Mouse (Mus musculus) cerebellum, adult 9-11 months (tissue): ENCODE measurements around the gene Tctn1.
A peak's percentile ranks its signal among the peaks of the same experiment; 100 is the strongest.

Experiments
- DNase-seq: peaks from one replicate; pipeline ENCODE4 v3.0.0; 2022

The Tctn1 gene

DNA sequence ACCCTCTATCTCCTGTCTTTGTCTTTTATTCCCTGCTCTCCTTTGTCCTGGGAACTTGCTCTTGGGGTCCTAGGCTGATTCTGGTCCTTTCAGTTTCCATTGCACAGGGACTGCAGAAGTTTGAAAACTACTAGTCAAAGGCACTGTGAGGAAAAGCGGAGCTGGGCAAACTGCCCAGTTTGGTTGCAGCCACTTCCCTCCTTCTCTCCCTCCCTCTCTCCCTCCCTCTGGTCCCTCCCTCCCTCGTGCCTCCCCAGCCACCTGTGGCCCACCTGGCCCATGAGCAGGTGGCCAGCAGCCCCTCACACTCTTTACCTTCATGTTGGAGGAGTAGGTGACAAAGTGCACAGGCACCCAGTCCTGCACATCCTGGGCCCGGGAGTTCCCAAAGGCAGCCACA lies 19.1 kb downstream of the Tctn1 start:
- peak; percentile 5 for DNase-seq

DNA sequence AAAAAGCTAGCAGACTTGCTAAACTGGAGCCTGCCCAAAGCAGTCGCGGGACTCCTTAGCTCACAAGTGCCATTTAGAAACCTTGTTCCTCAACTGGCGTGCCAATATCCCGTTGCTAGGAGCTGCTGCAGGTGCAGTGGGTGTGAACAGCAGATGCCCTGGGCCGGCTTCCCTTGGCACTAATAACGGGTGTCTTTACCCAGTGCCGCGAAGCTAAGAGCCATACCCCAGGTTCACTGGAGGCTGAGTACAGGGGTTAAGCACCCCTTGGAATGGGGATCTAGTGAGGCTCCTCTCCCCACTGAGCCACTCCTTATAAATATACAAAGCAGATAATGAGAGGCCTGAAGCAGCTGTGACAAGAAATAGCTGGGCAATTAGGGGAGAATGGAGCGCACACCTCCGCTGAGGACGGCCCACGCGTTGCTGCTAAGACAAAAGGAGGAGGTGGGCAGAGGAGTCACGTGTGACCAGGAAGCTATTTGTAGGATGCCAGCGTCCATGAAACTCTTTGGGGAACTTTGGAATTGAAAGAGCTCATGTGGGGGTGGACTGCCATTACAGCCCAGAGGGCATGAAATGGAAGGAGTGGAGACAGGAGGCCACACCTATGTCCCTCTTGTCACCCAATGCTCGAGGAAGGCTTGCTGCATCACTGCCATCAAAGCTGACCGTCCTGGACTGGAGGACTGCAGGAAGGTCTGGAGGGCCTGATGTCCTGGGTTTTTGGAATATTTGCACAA lies 20.3 kb downstream of the Tctn1 start:
- peak; percentile 57 for DNase-seq

DNA sequence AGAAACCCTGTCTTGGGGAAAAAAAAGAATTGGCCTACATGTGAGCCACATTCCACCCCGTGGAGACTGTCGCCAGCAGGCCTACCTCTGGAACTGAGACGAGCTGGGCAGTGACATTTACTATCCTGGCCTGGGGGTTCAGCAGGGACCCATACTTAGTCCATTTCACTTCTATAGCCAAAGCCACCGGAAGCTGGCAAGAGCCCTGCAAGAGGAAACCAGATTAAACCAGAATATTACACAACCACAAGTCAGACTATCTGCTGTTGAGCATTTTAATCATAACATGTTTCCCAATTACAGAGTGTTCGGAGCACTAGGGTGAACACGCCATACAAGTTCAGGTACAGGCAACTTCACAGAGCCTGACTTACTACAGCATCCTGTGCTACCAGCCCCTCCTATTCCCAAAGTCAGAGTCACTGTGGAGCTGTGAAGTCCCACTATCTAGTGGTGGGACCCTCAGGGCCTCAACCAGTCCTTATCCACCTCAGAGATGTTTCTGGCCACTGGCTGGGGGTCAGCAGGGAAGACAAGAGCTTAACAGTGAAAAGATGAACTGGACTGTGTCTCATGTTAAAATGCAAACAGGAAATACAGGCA lies 21.6 kb downstream of the Tctn1 start:
- peak; percentile 3 for DNase-seq

DNA sequence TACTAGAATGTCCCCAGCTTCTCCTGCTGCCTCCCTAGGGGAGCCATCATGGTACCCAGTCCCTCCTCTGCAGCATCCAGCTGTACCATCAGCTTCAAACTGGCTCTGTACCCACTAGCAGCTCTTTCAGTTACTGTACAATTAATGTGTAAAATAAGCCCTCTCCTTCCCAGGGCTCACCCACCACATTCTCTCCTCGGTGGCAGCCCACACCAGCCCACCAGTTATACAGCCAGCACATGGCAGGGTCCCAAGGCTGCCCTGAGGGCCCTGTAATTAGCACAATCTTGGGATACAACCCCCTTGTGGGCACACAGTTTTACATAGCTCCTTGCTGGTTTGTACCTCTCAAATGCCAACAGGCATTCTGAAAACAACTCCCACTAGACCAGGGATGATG lies 23.3 kb downstream of the Tctn1 start:
- DNase-seq = no peak

DNA sequence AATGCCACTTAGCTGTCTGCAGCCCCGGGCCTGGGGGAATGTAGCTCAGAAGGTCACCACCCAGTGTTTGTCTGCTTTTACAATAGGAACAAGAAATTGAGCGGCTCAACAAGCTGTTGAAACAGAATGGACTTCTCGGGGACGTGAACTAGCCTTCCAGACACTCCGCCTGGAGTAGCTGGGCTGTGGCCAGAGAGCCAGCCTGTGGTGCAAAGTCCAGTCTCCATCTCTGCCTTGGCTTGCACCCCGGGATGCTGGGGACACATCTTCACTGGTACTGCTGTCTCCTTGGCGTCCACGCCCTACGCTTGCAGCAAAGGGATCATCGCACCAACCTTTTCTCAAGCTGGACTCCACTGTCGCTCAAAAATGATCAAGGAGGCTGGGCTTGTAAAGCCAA lies 23.7 kb downstream of the Tctn1 start:
- DNase-seq = peak; percentile 64

DNA sequence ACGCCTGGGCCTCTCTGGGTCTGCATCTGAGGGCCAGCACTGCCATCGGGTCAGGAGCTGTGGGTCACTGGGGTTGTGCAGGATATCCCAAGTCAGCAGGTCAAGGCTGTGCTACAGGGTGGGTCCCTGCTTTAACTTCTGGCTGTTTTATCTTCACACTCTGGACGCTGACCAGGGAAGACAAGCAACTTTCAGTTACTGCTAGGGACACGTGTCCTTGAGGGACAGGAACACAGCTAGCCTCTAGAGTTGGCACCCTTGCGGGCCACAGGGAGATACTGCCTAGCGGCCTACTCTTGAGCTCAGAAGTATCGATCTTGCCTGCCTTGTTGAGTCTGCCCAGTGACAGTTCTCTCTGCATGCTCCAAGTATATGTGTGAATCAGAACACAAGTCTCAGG lies 24.6 kb downstream of the Tctn1 start:
- DNase-seq = peak; percentile 7

DNA sequence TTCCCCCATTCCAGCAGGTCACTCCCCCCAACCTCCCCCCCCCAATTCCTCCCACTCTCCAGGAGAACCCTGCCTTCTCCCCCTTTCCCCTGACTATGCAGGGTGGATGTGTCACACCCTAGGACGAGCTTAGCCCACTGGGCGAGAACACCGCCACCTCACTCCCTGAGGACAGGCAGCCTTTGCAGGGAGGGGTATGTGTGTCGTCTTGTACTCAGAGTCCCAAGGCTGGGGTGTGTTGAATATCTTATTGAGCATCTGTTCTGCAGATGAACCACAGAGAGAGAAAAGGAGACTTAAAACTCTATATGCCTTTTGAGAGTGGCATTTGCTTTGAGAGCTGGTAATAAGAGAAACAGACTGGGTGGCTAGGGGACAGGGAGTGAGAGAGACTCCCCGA lies 27.1 kb downstream of the Tctn1 start:
- DNase-seq = no peak

DNA sequence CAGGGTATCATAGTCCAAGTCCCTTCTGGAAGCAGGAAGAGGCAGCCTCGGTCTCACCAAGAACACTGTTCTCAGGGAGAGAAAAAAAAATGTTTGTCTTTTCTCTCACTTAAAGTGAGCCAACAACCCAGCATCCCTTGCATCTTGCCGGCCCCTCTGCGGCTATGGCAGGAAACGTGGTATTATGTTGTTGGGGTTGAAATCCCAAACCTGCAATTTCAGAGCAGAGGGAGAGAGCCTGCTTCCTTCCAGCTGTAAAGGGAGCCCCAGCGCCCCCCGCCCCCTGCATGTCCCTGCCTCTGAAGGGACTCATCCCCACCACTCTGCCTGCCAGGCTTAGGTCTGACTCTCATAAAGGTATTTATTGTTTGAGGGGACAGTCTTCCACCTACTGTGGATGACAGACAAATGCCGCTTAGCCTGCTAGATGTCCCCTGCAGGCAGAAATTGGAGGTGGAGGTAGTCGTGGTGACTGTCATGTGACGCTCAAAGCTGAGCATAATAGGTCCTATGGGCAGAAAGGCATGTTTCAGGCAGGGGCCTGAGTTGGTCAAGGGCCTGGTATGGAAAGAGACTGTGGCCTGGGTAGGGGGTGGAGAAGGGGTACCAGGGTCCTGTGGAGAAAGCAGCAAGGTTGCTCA lies 28.9 kb downstream of the Tctn1 start:
- no peak for DNase-seq

DNA sequence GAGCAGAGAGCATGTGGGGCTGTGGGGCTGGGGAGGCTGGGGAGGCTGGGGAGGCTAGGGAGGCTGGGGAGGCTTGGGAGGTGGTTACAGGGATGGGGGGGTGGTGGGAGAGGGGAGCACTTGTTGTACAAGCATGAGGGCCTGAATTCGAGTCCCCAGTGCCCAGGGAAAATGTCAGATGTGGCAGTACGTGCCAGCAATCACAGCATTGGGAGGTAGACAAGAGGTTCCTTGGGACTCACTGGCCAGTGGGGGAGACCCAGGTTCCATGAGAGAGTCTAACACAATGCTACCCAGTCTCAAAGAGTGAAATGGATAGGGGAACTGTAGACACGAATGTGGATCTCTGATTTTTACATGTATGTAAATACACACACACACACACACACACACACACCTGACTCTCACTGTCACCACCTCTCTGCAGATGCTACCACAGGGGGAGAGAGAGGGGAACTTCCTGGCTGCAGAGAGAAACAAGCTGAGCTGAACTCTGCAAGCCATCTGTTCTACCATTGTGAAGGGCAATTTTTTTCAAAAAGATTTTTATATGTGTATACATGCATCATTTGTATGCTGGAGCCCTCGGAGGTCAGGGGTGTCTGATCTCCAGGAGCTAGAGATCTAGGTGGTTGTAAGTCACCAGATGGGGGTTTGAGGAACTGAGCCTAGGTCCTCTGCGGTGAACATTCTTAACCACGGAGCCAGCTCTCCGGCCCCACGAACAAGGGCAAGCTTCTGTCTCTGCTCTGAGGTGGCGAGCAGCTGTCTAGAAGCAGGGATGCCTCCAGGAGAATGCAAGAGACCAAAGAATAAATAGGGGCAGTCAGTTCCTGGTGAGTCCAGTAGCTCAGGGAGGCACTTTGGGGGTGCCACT lies 29.7 kb downstream of the Tctn1 start:
- peak; percentile 23 for DNase-seq

DNA sequence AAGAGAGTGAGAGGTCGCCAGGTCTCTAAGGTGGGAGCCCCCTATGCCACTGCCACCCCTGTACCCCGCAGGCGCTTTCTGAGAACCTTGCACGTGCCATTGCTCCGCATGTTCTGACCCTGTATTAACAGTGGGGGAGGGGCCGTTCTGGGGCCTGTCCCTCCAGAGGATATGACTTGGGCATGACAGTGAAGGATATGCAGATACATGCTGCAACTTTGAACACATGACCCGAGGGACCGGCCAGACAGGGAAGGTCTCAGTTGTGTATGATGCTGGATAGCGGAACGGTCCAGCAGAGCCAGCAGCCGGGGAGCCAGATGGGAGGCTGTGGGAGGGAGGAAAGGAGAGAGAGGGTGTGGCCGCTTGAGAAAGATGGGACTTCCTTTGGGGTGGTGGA lies 30.6 kb downstream of the Tctn1 start:
- DNase-seq = peak; percentile 22

DNA sequence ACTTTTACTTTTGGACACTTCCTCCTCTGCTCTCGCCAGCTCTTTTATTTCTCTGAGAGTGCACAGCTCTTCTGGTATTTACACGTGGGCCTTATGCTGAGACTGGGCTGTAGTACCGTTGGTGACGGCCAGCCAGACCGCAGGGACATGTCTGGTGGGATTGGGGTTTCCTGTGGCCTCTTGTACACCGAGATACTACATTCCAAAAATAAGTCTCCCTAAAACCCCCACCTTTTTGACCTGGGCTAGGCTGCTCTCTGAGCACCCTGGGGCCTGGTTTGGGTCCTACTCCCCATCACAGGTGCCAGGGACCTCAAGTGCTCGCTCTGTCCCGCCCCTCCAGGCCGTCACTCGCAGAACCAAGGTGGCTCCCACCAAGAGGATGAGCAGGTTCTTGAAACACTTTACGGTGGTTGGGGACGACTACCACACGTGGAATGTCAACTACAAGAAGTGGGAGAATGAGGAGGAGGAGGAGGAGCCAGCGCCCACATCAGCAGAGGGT lies 31.1 kb downstream of the Tctn1 start:
- no peak for DNase-seq

DNA sequence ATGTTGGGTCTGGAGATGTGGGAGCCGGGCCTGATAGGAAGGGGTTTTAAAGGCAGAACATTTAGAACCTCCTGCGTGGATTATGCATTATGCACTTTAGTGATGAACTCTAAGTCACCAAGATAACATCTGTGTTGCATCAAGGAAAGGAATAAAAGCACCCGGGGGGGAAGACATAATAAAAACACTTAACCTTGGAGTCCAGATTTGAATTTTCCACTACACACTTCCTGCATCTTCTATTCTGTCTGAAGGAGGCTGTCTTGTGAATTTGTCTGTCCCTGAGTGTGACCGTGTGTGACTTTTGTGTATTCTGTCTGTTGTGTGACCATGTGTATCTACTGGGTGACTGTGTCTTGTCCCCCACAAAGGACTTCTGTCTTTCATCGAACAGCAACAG lies 32.3 kb downstream of the Tctn1 start:
- no peak for DNase-seq

DNA sequence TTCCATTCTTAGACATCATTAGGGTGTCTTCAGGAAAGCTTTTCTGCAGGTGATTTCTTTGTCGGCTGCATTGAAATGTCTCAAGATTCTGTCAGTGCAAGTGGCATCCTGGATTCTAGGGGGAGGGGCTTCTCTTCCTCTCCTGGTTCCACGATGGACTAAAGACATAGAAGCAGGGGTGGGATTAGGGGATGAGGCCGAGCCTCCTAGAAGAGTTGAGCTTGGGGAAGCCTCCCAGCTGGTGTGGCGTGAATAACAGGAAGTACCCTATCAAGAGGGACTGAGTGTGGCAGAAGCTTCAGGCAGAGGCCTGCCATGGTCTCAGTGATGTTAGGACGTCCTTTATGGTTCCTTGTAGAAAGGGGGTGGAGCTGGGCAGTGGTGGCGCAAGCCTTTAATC lies 32.8 kb downstream of the Tctn1 start:
- DNase-seq = no peak

DNA sequence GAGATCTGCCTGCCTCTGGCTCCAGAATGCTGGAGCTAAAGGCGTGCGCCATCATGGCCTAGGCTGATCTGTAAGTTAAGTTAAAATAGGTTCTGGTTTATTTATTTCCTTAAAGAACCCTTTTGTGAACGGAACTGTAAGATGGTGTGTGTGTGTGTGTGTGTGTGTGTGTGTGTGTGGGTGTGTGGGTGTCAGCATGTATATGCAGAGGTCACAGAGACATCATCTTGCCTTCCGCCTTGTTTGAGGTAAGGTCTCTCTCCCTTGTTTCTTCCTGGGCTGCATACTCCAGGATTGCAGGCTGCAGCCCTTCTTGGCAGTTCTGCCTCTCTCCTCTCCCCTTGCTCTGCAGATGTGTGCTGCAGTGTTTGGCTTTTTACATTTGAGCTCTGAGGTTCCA lies 33.4 kb downstream of the Tctn1 start:
- DNase-seq = no peak

DNA sequence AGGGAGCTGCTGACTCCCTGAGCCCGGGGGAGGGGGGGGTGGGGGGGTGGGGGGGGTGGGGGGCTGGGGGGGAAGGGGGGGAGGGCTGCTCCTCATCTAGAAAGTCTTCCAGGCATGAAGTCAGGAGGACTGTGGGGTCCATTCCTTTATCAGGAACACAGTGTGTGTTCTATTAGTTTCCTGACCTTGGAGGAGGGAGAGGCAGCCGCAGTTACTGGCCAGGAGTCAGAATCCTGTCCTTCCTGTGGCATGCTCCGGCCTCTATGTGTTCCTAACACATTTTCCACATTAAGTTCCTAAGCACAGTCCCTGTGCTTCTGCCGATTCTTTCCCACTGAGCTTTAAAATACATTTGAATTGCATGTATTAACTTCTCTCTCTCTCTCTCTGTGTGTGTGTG lies 35.5 kb downstream of the Tctn1 start:
- no peak for DNase-seq

DNA sequence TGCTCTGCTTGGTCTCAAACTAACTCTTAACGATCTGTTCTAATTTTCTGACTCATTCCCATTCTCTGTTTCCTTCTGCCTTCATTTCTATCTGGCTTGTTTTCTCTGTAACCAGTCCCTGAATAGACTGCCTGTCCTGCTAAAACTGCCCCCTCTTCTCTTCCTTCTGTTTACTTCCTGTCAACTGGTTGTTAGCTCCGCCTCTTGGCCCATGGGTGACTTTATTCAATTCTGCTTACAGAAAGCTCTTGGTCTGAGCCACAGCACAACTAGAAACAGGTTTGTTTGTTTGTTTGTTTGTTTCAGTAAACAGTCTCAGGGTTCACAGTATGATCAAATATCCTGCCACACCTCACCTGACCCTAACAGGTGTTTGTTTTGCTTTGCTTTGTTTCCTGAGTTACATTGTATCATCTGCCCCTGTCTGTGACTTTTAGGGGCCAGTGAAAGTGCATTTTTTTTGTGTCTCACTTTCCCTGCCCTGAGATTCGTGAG lies 35.9 kb downstream of the Tctn1 start:
- DNase-seq = no peak

DNA sequence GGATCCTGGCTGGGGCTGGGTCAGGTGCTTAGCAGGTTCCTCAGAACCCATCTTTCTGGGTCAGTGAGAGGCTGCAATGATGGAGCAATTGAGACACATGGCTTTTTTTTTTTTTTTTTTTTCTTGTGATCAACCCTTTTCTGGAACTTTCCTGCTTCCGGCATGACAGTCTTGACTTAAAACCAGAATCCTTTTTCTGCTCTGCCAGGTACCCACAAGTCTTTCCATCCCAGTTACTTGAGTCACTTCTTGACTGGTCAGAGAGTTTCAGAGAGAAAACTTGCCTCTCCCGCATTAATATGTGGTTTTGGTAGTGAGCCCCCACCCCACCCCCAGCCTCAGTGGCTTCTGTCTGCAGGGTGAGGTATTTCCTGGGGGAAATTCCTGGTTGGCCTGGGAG lies 40.0 kb downstream of the Tctn1 start:
- DNase-seq = no peak

DNA sequence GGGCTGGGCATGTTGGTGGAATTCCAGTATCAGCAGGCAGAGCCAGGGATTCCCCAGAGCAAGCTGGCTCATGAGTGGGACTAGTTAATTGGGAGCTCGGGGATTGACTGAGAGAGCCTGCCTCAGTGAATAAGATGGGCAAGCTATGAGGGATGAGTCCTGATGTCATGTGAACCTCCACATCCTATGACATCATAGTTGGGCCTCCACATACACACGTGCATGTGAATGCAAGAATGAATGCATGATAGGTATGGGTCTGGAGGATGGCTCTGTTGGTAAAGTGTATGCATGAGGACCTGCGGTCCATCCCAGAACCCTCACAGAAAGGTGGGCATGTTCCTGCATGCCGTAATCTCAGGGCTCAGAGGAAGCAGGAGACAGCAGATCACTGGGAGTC lies 43.2 kb downstream of the Tctn1 start:
- no peak for DNase-seq

DNA sequence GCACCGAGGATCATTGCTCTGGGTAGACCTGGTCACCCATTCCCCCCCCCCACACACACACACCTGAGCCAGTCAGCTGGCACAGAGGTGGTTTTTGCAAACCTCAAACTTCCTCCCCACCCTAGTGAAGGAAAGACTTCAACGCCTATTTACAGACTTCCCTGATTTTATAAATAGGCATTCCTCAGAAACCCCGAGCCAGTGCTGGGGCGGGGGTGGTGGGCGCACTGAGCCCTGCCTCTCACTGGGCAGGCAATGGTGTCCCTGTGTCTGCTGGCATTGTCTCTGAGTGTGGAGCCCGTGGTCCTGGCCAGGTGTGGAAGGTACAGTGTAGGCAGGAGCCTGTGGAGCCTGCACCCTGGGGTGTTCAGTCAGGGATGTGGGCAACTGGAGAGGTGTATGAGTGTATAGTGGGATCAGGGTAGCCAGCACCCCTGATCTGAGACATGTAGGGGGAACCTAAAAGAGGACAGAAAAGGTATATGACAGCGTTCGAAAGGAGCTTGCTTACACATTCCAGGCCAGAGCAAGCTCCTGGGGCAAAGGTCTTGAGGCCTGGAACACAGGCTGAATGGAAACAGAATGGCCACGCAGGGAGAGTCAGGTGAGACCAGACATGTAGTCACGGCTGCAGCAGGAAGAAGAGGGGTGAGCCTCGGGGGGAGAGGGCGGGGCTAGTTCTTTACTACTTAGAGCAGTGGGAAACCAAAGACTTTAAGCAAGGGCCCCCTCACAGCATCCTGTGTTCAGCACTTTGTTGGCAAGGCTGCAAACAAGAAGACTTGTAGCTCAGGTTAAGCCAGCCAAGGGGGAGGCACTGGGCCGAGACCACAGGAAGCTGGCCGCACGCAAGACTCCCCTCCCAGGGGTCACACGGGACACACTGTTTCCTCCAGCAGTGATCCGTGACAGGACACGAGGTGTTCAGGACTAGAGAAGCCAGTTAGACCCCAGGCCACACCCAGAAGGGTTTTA lies 44.3 kb downstream of the Tctn1 start:
- DNase-seq = no peak

DNA sequence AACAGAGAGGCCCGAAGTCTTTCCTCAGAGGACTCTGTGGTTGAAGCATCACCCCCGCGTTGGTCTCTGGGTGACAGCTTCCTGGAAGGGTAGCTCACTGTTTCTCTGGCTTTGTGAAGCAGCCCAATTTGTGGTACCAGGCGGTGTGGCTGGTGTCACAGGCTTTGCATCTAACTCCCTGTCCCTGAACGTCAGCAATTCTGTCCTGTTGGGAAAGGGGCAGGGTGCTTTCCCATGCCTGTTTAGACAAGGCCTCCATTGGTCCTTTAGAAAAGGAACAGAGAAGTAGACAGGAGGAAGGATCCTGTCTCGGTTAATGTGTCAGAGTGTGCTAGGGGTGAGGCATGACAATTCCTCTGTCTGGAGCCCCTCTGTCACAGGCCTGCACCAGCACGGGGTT lies 45.3 kb downstream of the Tctn1 start:
- no peak for DNase-seq

DNA sequence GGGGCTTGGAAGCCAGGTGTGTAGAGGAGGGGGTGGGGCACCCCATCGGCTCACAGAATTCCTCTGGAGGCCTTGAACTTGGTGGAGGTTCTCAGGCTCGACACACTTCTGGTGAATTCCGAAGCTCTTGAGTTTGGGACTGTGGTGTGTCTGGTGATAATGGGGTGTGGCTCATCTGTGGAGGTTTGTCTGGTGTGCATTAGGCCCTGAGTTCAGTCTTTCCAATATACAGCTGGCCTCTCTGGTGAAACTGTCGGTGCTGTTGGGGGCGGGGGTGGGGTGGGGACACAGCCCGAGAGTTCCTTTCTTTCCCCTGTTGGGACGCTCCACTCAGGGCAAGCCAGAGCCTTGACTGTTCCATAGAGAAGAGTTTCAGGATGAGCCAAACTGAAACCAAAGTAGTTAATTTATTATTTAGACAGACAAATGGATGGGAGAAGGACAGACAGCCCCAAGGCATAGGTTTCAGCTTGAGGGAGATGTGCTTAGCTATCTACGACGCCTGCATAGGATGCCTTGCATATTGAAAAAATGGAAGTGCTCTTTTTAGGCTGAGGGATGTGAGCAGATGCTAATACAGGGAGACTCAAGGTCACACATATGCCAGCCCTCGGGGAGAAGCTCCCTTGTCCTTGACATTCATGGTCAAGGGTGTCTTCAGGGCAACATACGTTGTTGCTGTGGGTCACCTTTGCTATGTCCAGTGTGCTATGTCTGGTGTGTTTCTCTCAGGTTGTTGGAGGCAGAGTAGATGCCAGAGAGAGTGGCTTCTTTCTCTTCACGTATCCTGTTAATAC lies 46.0 kb downstream of the Tctn1 start:
- DNase-seq = no peak
